Mouse (Mus musculus): Measurements from ENCODE around the gene Wars2.

The Wars2 gene

GRCm38 (mm10) chr3:99193576-99193975, 52.7 kb downstream of the Wars2 start:
- DNase-seq, result no peak

- no peak for DNase-seq
Observed at GRCm38 (mm10) chr3:99203331-99203730, 62.5 kb downstream of the Wars2 start.

GRCm38 (mm10) chr3:99208416-99208815, 67.5 kb downstream of the Wars2 start:
- no peak for DNase-seq

GRCm38 (mm10) chr3:99211105-99211698, 70.3 kb downstream of the Wars2 start:
- DNase-seq, result no peak

- no peak for DNase-seq
Observed at GRCm38 (mm10) chr3:99227807-99228206, 86.9 kb downstream of the Wars2 start.

- DNase-seq, result no peak
Observed at GRCm38 (mm10) chr3:99233393-99234318, 92.8 kb downstream of the Wars2 start.

- DNase-seq, result no peak
Observed at GRCm38 (mm10) chr3:99234319-99234869, 93.5 kb downstream of the Wars2 start.

- no peak for DNase-seq
Observed at GRCm38 (mm10) chr3:99235116-99235803, 94.4 kb downstream of the Wars2 start.

GRCm38 (mm10) chr3:99235804-99236755, 95.2 kb downstream of the Wars2 start:
- peak; percentile 68 for DNase-seq

GRCm38 (mm10) chr3:99238691-99239090, 97.8 kb downstream of the Wars2 start:
- DNase-seq, result no peak

GRCm38 (mm10) chr3:99239301-99240045, 98.6 kb downstream of the Wars2 start:
- peak; percentile 77 for DNase-seq

- peak; percentile 54 for DNase-seq
Observed at GRCm38 (mm10) chr3:99240213-99240720, 99.4 kb downstream of the Wars2 start, which contains the start of gene Tbx15. Gene Tbx15 (plus strand): TSS chr3:99240381.

- peak; percentile 79 for DNase-seq
Observed at GRCm38 (mm10) chr3:99240811-99241738, 100.2 kb downstream of the Wars2 start.

GRCm38 (mm10) chr3:99242481-99242880, 101.6 kb downstream of the Wars2 start:
- DNase-seq, result no peak

GRCm38 (mm10) chr3:99245341-99245740, 104.5 kb downstream of the Wars2 start:
- DNase-seq, result no peak

GRCm38 (mm10) chr3:99246629-99247028, 105.8 kb downstream of the Wars2 start:
- DNase-seq, result peak; percentile 40

- DNase-seq, result no peak
Observed at GRCm38 (mm10) chr3:99247586-99247985, 106.7 kb downstream of the Wars2 start.

- DNase-seq, result no peak
Observed at GRCm38 (mm10) chr3:99247996-99248801, 107.3 kb downstream of the Wars2 start.

Data from heart, adult 11 months (tissue).